Mouse (Mus musculus) liver, adult 2 months (tissue): ENCODE measurements around the gene Gm20696.

Experiments used
- CTCF ChIP-seq: fragments of 200-500 bp; IDR thresholded peaks from 2 replicates; pipeline ENCODE4 v1.5.1; 2011; ENCODE audit warnings: low read depth, low read length, control low read depth
- POLR2A ChIP-seq: fragments of 200-500 bp; IDR thresholded peaks from 2 replicates; pipeline ENCODE4 v1.6.1; 2011; ENCODE audit warnings: low read length, control low read depth; ENCODE audit not compliant: insufficient read depth; ENCODE audit errors: extremely low read depth

GRCm38 (mm10) chr6:99475040-99475439 is 191.6 kb downstream of the Gm20696 start:
- TF ChIP-seq POLR2A, result no peak
- TF ChIP-seq CTCF, result no peak
